Mouse (Mus musculus): Measurements from ENCODE around the gene Dohh.

DNA sequence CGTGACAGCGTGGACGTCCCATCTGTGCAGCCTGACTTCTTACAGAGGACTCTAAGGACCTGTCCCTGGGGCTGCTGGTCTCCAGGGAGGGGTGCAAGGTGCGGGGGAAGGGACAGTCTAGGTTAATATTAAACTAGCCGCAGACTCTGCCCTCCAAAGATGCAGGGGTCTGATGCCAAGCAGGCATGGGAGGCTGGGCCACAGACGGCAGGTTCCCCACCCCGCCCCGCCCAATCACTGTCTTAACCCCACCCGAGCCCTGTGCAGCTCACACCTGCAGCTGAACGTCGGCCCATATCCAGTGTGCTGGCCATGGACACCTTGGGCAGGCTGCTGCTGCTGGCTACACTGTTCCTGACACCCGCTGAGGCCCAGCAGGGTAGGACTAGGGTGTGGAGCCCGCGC is 8.6 kb downstream of the Dohh start, which contains the start of gene Smim24:
- TF ChIP-seq POLR2A (IDR thresholded peaks at IDR 0.05; ENCODE audit: low read depth, low read length): peak; percentile 95; the same call in 1 of the 2 replicates
- no peak for TF ChIP-seq CTCF (IDR thresholded peaks at IDR 0.05; ENCODE audit: extremely low read depth, insufficient read length, insufficient replicate concordance, low read depth, low read length)

Data from small intestine, adult 2 months (tissue).